Mouse (Mus musculus) limb, embryonic 14.5 days (tissue): ENCODE results near the gene Zfp867. TPM values are rescaled to one million over a fixed set of nuclear protein-coding genes. Genes with fewer than 3 reads are reported as not detected.
A peak's percentile ranks its signal among the peaks of the same experiment; 100 is the strongest.

Experiments used
- ATAC-seq: fragments of 200-750 bp; cut with Nextera tagmentation; 2 replicates; pipeline ENCODE4 v1.8.0; 2017; ENCODE audit warnings: low read depth, moderate number of reproducible peaks, moderate TSS enrichment; ENCODE audit not compliant: low FRiP score
- DNase-seq: peaks from one replicate; pipeline ENCODE4 v3.0.0-alpha.2; 2015; ENCODE audit warnings: low spot score
- H3K27ac ChIP-seq: fragments of 300-500 bp; sonication (generic); replicated peaks from 2 replicates; pipeline ENCODE4 v1.5.1; 2014; ENCODE audit warnings: low read depth, mild to moderate bottlenecking, low read length, moderate library complexity, mixed read lengths
- H3K27me3 ChIP-seq: fragments of 300-500 bp; sonication (generic); 2 replicates; pipeline ENCODE4 v1.6.1; 2014; ENCODE audit warnings: low read length, mixed read lengths; ENCODE audit not compliant: control insufficient read depth, insufficient read depth
- H3K36me3 ChIP-seq: fragments of 300-500 bp; sonication (generic); 2 replicates; pipeline ENCODE4 v1.6.1; 2014; ENCODE audit warnings: mild to moderate bottlenecking, low read length, moderate library complexity, mixed read lengths; ENCODE audit not compliant: control insufficient read depth, insufficient read depth
- H3K4me1 ChIP-seq: fragments of 300-500 bp; sonication (generic); 2 replicates; pipeline ENCODE4 v1.6.1; 2014; ENCODE audit warnings: antibody characterized with exemption, low read length, mixed read lengths; ENCODE audit not compliant: control insufficient read depth, insufficient read depth
- H3K4me2 ChIP-seq: fragments of 300-500 bp; sonication (generic); replicated peaks from 2 replicates; pipeline ENCODE4 v1.6.1; 2014; ENCODE audit warnings: low read depth, mild to moderate bottlenecking, low read length, moderate library complexity; ENCODE audit not compliant: severe bottlenecking
- H3K4me3 ChIP-seq: fragments of 300-500 bp; sonication (generic); replicated peaks from 2 replicates; pipeline ENCODE4 v1.5.1; 2014; ENCODE audit warnings: low read length
- H3K9ac ChIP-seq: fragments of 300-500 bp; sonication (generic); 2 replicates; pipeline ENCODE4 v1.6.1; 2014; ENCODE audit warnings: mild to moderate bottlenecking, low read depth, low read length, moderate library complexity; ENCODE audit not compliant: severe bottlenecking
- H3K9me3 ChIP-seq: fragments of 300-500 bp; sonication (generic); 2 replicates; pipeline ENCODE4 v1.6.1; 2016; ENCODE audit warnings: low read length; ENCODE audit not compliant: control insufficient read depth
- POLR2A ChIP-seq: fragments of 200-500 bp; IDR thresholded peaks from 2 replicates; pipeline ENCODE4 v1.8.0; 2012; ENCODE audit warnings: inconsistent platforms, mild to moderate bottlenecking, moderate library complexity, borderline replicate concordance; ENCODE audit not compliant: insufficient read depth, insufficient read length; ENCODE audit errors: extremely low read depth
- WGBS: fragments of 180-500 bp; shearing (Covaris S2); extraction: QIAGEN DNeasy Blood & Tissue Kit; methylation state at CpG from one replicate; pipeline ENCODE4 v1.1.7; 2014; 5-methylcytosine and 5-hydroxymethylcytosine counted together
- polyA plus RNA-seq, 2 experiments: library from polyadenylated mRNA; depleted of rRNA in 1 of 2; stranded (reverse) in 1 of 2; unstranded in 1 of 2; fragments of >200 nt; fragmentation: Nextera tagmentation in 1 of 2; extraction: Ambion mirVana in 1 of 2; gene quantifications; 2 replicates each; pipeline versions ENCODE4 v1.2.1 to v1.2.3; 2012 to 2014

The Zfp867 gene
- polyA plus RNA-seq, 2 experiments = 4.8 to 10.7 TPM

DNA sequence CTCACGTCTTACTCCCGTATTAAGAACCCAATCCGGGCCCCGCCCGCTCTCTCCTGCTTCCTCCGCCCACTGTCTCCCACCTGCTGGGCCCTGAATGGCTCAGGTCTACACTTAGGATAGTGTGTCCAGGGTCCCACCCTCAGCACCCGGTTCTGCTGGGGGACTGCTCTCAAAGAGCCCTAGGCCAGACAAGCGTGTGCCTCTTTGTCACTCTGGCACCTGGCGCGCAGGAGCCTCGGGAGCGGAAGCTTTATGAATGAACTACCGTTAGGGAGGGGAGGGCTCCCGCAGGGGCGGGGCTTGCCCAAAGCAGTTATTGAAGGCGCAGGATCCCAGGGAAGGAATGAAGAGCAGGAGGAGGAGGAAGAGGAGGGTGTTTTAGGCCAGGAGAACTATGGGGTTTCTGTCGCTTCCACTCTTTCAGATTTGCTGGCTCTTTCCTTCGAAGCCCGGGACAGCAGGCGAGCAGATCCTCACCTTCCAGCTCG is 33.1 kb upstream of the Zfp867 start:
- TF ChIP-seq POLR2A = no peak
- peak overlapping the region; percentile 97 for H3K9ac ChIP-seq
- H3K36me3 ChIP-seq = peaks cover 42% of the 10 kb centered on the region
- peak overlapping the region; percentile 93 for H3K4me3 ChIP-seq
- peaks cover 11% of the 10 kb centered on the region; the same call in 1 of the 2 replicates for H3K4me1 ChIP-seq
- ATAC-seq = peak; percentile 20
- WGBS = 1% methylated on average over 21 of the region's 21 CpGs
- peak overlapping the region; percentile 94 for H3K27ac ChIP-seq
- no peaks in the 10 kb centered on the region for H3K9me3 ChIP-seq
- no peaks in the 10 kb centered on the region for H3K27me3 ChIP-seq
- peak; percentile 71 for DNase-seq
- H3K4me2 ChIP-seq = peak overlapping the region; percentile 82

GRCm38 (mm10) chr11:59501978-59502700 is 29.9 kb upstream of the Zfp867 start:
- Histone ChIP-seq H3K9ac (no peak overlapping the region), H3K36me3 (peaks cover 74% of the 10 kb centered on the region), H3K27me3 (no peaks in the 10 kb centered on the region), H3K27ac (no peak overlapping the region), H3K4me2 (no peak overlapping the region), H3K4me3 (no peak overlapping the region), H3K9me3 (no peaks in the 10 kb centered on the region), H3K4me1 (peaks cover 6% of the 10 kb centered on the region; the same call in 1 of the 2 replicates)
- ATAC-seq (no peak), DNase-seq (no peak)
- TF ChIP-seq POLR2A = no peak
- WGBS = 90% methylated on average over 5 of the region's 5 CpGs

GRCm38 (mm10) chr11:59497747-59498146 is 25.5 kb upstream of the Zfp867 start:
- Histone ChIP-seq H3K4me1 (no peaks in the 10 kb centered on the region), H3K27ac (no peak overlapping the region), H3K27me3 (no peaks in the 10 kb centered on the region), H3K36me3 (peaks cover 99% of the 10 kb centered on the region), H3K4me3 (no peak overlapping the region), H3K9ac (no peak overlapping the region), H3K4me2 (no peak overlapping the region), H3K9me3 (no peaks in the 10 kb centered on the region)
- no peak for DNase-seq
- WGBS = 94% methylated on average over 7 of the region's 7 CpGs
- TF ChIP-seq POLR2A = no peak
- ATAC-seq = no peak

DNA sequence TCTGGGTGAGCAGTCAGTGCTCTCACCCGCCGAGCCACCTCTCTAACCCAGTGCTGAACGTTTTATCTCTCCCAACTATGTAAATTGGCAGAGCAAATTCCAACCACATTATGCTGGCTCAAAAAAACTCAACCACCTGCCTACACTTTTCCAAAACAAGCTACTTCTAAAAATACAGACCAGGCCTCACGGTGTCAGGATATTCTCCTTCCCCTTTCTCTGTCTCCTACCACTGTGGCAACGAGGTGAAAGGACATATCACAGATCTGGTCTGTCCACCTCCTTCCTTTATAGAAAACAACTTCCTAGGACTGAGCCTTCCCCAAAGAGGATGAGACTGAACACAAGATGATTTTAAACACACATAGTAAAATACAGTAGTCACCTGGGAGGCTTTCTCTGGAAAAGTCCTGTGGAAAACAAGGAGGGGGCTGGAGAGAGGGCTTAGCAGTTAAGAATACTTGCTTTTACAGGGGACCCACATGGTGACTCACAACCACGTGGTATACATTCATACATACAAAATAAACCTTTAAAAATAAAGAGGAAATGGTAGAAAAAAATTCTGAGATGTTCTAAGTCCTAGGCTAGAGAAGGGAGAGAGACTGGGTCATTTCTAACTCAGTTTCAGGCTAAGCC is 24.5 kb upstream of the Zfp867 start:
- Histone ChIP-seq H3K36me3 (peaks cover 99% of the 10 kb centered on the region), H3K27me3 (no peaks in the 10 kb centered on the region), H3K9me3 (no peaks in the 10 kb centered on the region), H3K4me1 (no peaks in the 10 kb centered on the region), H3K27ac (no peak overlapping the region), H3K4me3 (no peak overlapping the region), H3K9ac (no peak overlapping the region), H3K4me2 (no peak overlapping the region)
- ATAC-seq = no peak
- TF ChIP-seq POLR2A = no peak
- DNase-seq = no peak
- 89% methylated on average over 6 of the region's 6 CpGs for WGBS

DNA sequence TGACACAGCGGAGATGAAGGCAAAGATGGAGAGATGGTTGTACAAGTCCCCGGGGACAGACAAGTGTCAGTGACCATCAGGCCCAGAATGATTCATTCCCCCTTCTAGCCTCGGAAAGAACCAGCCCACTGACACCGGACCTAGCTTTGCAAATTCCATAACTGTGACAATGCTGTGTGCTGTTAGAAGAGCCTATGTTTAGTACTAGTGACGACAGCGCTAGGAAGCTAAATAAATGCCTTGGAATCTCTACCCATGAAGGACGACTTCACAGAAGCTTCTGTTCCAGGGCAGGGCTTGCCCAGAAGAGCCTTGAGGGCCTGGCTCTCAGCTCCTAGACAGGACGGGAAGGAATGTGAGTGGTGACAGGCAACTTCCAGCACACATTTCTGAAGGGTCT is 13.9 kb upstream of the Zfp867 start:
- Histone ChIP-seq H3K36me3 (peaks cover 61% of the 10 kb centered on the region), H3K4me1 (no peaks in the 10 kb centered on the region), H3K9me3 (no peaks in the 10 kb centered on the region), H3K27me3 (no peaks in the 10 kb centered on the region), H3K4me2 (no peak overlapping the region), H3K9ac (no peak overlapping the region), H3K4me3 (no peak overlapping the region), H3K27ac (no peak overlapping the region)
- no peak for ATAC-seq
- 79% methylated on average over 8 of the region's 8 CpGs for WGBS
- no peak for DNase-seq
- no peak for TF ChIP-seq POLR2A
